Mouse (Mus musculus): Measurements from ENCODE around the gene Hspg2. TPM values are rescaled to one million over a fixed set of nuclear protein-coding genes. Genes with fewer than 3 reads are reported as not detected.

Hspg2 gene
- polyA plus RNA-seq, 1 experiment = 34.7 TPM

DNA sequence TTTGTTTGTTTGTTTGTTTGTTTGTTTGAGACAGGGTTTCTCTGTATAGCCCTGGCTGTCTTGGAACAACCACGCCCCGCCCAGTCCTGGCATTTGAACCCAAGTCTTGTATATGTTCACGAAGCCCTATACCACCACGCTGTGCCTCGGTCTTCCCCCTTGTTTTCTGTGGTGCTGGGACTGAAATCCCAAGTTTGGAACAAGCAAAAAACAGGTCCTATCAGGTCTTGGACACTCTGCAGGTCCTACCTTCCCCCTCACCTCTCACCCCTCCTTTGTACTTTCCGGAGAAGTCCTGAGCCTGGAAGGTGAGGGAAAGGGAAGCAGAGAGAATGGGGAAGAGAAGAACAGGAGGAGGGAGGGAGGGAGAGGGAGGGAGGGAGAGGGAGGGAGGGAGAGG is 16.4 kb upstream of the Hspg2 start:
- Histone ChIP-seq H3K4me3 (ENCODE audit: insufficient read depth, low read depth, low read length) (no peak overlapping the region), H3K4me1 (ENCODE audit: control insufficient read depth, insufficient read depth, low read length) (peaks cover 3% of the 10 kb centered on the region; the same call in 1 of the 2 replicates), H3K27ac (ENCODE audit: insufficient read depth, low read depth, low read length) (no peak overlapping the region), H3K36me3 (ENCODE audit: control insufficient read depth, insufficient read depth, low read length) (no peaks in the 10 kb centered on the region), H3K27me3 (replicated peaks; ENCODE audit: control insufficient read depth, insufficient read depth, low read length) (no peaks in the 10 kb centered on the region)
- DNase-seq = no peak
- TF ChIP-seq POLR2A (IDR thresholded peaks at IDR 0.05; ENCODE audit: low read depth, low read length) = no peak
- TF ChIP-seq CTCF (conservative IDR thresholded peaks at IDR 0.05; ENCODE audit: insufficient read depth, insufficient read length, low read depth, low read length) = no peak
- 89% methylated on average over 6 of the region's 6 CpGs for WGBS

DNA sequence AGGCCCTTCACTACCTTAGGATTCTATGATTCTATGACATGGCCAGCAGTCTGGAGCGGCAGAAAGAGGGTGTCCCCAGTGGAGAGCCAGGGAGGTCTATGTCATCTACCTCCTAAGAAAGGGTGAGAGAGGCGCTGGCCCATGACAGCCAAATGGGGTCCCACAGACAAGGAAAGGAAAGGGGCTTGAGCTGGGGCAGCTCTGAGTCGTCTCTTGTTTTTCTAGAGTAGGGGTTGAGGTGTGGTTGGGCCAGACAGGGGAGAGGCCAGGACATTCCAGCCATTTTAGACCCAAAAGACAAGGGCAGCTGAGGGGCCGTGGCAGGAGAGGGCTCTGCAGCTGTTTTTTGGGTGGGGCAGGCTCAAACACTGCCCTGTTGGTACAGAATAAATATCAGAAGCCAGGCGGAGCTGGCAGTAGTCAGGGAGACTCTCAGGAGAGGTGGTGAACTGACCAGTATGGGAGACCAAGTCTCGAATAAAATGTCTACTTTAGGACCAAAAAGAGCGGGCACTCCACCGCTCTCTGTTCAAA is 15.3 kb upstream of the Hspg2 start, which contains the start of gene 1700013G24Rik:
Gene 1700013G24Rik, plus strand, starts transcription at position 51 of the 534 bp plus-strand sequence.
- Histone ChIP-seq H3K4me3 (ENCODE audit: insufficient read depth, low read depth, low read length) (no peak within 1 kb of the TSS), H3K36me3 (ENCODE audit: control insufficient read depth, insufficient read depth, low read length) (no peaks in the 10 kb centered on the region), H3K27me3 (replicated peaks; ENCODE audit: control insufficient read depth, insufficient read depth, low read length) (no peaks in the 10 kb centered on the region), H3K4me1 (ENCODE audit: control insufficient read depth, insufficient read depth, low read length) (peaks cover 3% of the 10 kb centered on the region; the same call in 1 of the 2 replicates), H3K27ac (ENCODE audit: insufficient read depth, low read depth, low read length) (no peak within 1 kb of the TSS)
- WGBS = 94% methylated on average over 8 of the region's 8 CpGs
- DNase-seq = no peak
- TF ChIP-seq CTCF (conservative IDR thresholded peaks at IDR 0.05; ENCODE audit: insufficient read depth, insufficient read length, low read depth, low read length) = no peak
- no peak for TF ChIP-seq POLR2A (IDR thresholded peaks at IDR 0.05; ENCODE audit: low read depth, low read length)

DNA sequence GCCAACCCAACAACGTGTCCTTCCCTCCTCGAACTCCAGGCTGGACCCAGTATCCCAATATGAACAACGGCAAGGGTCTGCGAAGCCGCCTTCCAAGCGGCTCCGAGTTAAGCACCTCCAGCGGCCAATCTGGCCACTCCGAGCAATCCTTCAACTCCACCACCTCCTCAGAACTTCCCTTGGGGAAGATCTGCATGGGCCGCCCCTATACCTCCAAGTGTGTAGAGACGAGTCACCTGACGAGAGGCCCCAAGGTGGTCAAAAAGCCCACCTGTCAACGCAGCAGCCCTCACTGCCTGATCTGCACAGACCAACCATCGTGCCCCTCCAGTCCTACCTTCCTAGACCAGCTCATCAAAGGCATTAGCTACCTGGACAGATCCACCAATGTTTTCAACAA is 14.0 kb upstream of the Hspg2 start:
- 91% methylated on average over 14 of the region's 14 CpGs for WGBS
- Histone ChIP-seq H3K27me3 (replicated peaks; ENCODE audit: control insufficient read depth, insufficient read depth, low read length) (no peaks in the 10 kb centered on the region), H3K36me3 (ENCODE audit: control insufficient read depth, insufficient read depth, low read length) (no peaks in the 10 kb centered on the region), H3K27ac (ENCODE audit: insufficient read depth, low read depth, low read length) (no peak overlapping the region), H3K4me1 (ENCODE audit: control insufficient read depth, insufficient read depth, low read length) (no peaks in the 10 kb centered on the region), H3K4me3 (ENCODE audit: insufficient read depth, low read depth, low read length) (no peak overlapping the region)
- no peak for DNase-seq
- no peak for TF ChIP-seq CTCF (conservative IDR thresholded peaks at IDR 0.05; ENCODE audit: insufficient read depth, insufficient read length, low read depth, low read length)
- no peak for TF ChIP-seq POLR2A (IDR thresholded peaks at IDR 0.05; ENCODE audit: low read depth, low read length)

DNA sequence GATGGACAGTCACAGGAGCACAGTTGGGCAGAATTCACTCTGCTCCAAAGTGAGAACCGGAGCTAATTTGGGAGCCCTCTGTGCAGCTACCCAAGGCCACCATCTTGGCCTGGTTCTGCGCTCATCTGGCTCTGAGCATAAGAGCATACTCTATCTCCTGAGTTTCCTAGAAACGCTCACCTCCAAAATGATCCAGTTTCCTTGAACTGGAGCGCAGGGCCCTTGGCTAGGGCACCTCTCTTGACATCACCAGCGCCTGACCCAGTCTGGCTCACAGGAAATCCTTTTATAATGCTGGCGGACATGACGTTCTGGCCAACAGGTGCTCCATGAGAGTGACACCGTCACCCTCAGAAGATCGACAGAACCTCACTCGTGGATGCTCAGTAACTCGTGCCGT is 12.0 kb upstream of the Hspg2 start:
- H3K4me1 ChIP-seq (ENCODE audit: control insufficient read depth, insufficient read depth, low read length) = no peaks in the 10 kb centered on the region
- no peak overlapping the region for H3K4me3 ChIP-seq (ENCODE audit: insufficient read depth, low read depth, low read length)
- 73% methylated on average over 12 of the region's 12 CpGs for WGBS
- no peak overlapping the region for H3K27ac ChIP-seq (ENCODE audit: insufficient read depth, low read depth, low read length)
- no peaks in the 10 kb centered on the region for H3K36me3 ChIP-seq (ENCODE audit: control insufficient read depth, insufficient read depth, low read length)
- TF ChIP-seq CTCF (conservative IDR thresholded peaks at IDR 0.05; ENCODE audit: insufficient read depth, insufficient read length, low read depth, low read length) = no peak
- no peak for TF ChIP-seq POLR2A (IDR thresholded peaks at IDR 0.05; ENCODE audit: low read depth, low read length)
- H3K27me3 ChIP-seq (replicated peaks; ENCODE audit: control insufficient read depth, insufficient read depth, low read length) = no peaks in the 10 kb centered on the region
- no peak for DNase-seq

DNA sequence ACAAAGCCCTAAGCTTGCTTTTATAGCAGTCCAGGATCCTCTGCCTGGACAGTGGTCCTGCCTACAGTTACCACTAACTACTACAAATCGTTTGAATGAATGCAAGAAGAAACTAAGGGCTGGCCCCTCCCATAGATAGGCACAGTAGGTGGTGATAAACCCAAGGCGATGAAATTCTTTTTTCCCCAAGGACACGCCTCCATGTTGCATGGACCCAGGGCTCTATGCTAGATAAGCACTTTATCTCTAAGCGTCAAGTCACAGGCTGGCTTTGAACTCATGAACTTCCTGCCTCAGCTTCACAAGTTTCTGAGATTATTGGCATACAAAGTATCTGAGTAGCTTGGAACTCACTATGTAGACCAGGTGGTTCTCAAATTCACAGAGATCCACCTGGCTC is 11.3 kb upstream of the Hspg2 start:
- 84% methylated on average over 4 of the region's 4 CpGs for WGBS
- Histone ChIP-seq H3K27ac (ENCODE audit: insufficient read depth, low read depth, low read length) (no peak overlapping the region), H3K4me3 (ENCODE audit: insufficient read depth, low read depth, low read length) (no peak overlapping the region), H3K4me1 (ENCODE audit: control insufficient read depth, insufficient read depth, low read length) (no peaks in the 10 kb centered on the region), H3K36me3 (ENCODE audit: control insufficient read depth, insufficient read depth, low read length) (no peaks in the 10 kb centered on the region), H3K27me3 (replicated peaks; ENCODE audit: control insufficient read depth, insufficient read depth, low read length) (no peaks in the 10 kb centered on the region)
- no peak for DNase-seq
- TF ChIP-seq POLR2A (IDR thresholded peaks at IDR 0.05; ENCODE audit: low read depth, low read length) = no peak
- TF ChIP-seq CTCF (conservative IDR thresholded peaks at IDR 0.05; ENCODE audit: insufficient read depth, insufficient read length, low read depth, low read length) = no peak

DNA sequence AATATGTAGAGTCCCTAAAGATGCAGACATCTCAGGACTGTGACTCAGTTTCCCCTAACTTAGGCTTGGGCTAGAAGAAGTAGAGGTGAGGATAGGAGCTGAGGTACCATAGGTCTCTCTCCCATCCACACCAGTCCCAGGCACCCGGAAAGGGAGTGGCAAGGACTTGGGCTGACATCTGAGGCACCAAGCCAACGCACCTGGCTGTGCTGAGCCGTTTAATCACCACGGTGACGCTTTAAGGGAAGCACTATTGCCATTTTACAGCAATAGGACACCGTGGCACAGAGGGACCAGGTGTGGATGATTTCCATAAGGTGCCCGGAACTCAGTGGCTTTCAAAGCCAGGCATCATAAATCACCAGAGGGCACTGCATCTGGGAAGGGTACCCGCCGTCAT is 10.3 kb upstream of the Hspg2 start:
- Histone ChIP-seq H3K27ac (ENCODE audit: insufficient read depth, low read depth, low read length) (no peak overlapping the region), H3K36me3 (ENCODE audit: control insufficient read depth, insufficient read depth, low read length) (no peaks in the 10 kb centered on the region), H3K27me3 (replicated peaks; ENCODE audit: control insufficient read depth, insufficient read depth, low read length) (no peaks in the 10 kb centered on the region), H3K4me1 (ENCODE audit: control insufficient read depth, insufficient read depth, low read length) (no peaks in the 10 kb centered on the region), H3K4me3 (ENCODE audit: insufficient read depth, low read depth, low read length) (no peak overlapping the region)
- DNase-seq = no peak
- TF ChIP-seq POLR2A (IDR thresholded peaks at IDR 0.05; ENCODE audit: low read depth, low read length) (no peak), CTCF (conservative IDR thresholded peaks at IDR 0.05; ENCODE audit: insufficient read depth, insufficient read length, low read depth, low read length) (no peak)
- WGBS = 59% methylated on average over 9 of the region's 9 CpGs

DNA sequence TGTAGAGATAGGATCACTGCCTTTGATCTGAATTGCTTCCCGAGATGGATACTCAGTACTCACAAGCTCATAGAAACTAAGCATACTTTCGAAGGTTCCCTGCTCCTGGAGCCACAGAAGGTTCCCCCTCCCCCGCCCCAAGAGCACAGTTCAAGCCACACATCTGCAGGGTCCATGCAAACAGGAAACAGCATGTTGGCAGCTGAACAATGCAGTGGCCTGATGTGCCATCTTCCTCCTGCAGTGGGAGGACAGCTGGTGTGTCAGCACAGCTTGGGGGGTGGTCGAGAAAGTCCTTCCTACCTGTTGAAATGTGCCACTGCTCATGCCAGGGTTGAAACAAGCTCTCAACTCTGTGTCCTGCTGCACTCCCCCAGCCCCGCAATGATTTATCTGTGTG is 9.7 kb upstream of the Hspg2 start:
- WGBS = 54% methylated on average over 5 of the region's 5 CpGs
- Histone ChIP-seq H3K4me1 (ENCODE audit: control insufficient read depth, insufficient read depth, low read length) (no peaks in the 10 kb centered on the region), H3K27me3 (replicated peaks; ENCODE audit: control insufficient read depth, insufficient read depth, low read length) (no peaks in the 10 kb centered on the region), H3K27ac (ENCODE audit: insufficient read depth, low read depth, low read length) (no peak overlapping the region), H3K36me3 (ENCODE audit: control insufficient read depth, insufficient read depth, low read length) (no peaks in the 10 kb centered on the region), H3K4me3 (ENCODE audit: insufficient read depth, low read depth, low read length) (no peak overlapping the region)
- TF ChIP-seq POLR2A (IDR thresholded peaks at IDR 0.05; ENCODE audit: low read depth, low read length) (no peak), CTCF (conservative IDR thresholded peaks at IDR 0.05; ENCODE audit: insufficient read depth, insufficient read length, low read depth, low read length) (no peak)
- DNase-seq = no peak
